Mouse (Mus musculus) T-cell, adult 2 months (primary cell): ENCODE measurements around the gene Gm17349.
"Not testable (repeated sequence)": the region's sequence is repeated elsewhere in the genome, so short reads cannot be mapped to it uniquely, and the experiment has no call there.

Experiments used
- DNase-seq: peaks from one replicate; pipeline ENCODE4 v3.0.0; 2022; ENCODE audit warnings: low spot score

Gene Gm17349

DNA sequence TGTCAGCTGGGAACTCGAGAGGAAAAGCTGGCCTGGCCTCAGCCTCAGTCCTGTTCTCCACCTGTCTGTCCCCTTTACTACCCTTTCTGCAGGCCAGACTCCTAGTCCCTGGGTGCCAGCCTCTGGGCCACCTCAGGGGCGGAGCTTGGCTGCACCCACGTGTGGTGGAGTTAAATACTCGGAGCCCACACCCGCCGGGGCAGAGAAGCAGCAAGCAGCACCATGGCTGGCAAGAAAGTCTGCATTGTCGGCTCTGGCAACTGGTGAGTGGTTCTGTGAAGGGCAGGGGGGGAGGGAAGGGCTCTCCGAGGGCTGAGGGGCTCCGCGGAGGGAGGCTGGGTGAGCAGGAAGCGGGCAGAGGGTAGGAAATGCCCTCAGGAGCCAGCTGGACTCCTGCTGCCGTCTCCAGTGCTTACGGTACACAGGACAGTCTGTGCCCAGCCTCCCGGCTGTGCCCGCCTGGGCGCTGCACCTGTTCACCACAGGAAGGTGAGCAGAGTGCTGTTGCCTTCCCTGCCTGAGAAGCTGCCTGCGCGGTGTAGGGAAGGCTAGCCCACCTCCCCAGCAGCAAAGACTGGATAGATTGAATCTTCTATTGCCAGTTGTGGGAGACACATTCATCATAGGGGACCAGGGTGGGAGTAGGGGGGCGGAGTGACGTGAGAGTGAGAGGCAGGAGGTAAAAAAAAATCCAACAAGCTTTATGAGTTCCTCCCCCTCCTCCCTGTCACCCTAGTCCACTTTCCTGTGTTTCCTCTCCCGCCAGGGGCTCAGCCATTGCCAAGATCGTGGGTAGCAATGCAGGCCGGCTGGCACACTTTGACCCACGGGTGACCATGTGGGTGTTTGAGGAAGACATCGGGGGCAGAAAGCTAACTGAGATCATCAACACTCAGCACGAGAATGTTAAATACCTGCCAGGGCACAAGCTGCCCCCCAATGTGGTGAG is 12.4 kb upstream of the Gm17349 start, which contains the start of gene Gpd1:
Gene Gpd1 (plus strand): TSS at position 130 of the 949 bp plus-strand sequence.
- DNase-seq = no peak

DNA sequence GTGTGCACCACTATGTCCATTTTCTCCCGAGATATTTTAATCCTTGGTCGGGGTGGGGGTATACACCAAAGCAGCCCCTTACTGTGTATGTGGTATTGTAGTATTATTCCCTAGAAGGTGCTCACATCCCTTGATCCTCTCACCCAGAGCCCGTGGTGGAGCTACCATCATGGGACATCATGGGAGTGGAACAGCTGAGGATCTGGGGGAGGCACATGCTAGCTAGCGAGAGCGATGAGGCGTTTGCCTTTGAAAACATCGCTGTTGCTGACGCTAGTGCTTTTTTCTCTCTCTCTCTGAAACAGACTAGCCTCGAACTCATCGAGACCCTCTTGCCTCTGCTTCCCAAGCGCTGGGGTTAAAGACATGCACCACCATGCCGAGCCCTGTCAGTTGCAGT is 11.5 kb upstream of the Gm17349 start:
- no peak for DNase-seq

DNA sequence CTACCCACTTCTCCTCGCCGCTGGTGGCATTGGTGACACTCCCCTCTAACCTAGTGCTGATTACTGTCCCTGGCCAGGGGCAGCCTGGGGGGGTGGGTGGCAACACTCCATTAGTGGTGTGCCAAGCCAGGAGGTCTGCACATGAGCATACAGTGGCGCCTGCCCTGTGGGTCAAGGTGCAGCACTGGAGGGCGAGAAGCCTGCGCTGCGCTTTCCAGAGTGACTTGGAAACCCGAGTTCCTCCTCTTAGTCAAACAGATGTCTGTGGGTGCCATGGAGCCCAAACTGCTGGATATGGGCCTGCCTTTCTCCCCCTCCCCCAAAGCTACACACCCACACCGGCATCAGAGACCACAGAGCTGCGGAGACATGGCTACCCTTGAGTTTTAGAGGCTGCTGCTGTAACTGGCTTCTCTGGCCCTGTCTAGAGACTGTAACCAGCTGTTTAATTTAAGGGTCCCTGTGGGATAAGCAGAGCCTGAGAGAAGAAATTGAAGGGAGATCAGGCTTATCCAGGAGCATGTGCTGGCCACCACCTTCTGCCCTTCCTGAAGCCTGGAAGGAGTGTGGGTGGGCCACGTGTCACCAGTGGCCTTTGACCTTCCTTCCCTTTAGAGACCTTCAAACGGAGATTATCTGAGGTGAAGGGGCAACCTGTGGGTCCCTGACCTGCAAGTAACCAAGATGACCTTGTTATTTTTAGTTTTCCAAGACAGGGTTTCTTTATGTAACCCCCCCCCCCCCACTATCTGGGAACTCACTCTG is 10.9 kb upstream of the Gm17349 start:
- no peak for DNase-seq

DNA sequence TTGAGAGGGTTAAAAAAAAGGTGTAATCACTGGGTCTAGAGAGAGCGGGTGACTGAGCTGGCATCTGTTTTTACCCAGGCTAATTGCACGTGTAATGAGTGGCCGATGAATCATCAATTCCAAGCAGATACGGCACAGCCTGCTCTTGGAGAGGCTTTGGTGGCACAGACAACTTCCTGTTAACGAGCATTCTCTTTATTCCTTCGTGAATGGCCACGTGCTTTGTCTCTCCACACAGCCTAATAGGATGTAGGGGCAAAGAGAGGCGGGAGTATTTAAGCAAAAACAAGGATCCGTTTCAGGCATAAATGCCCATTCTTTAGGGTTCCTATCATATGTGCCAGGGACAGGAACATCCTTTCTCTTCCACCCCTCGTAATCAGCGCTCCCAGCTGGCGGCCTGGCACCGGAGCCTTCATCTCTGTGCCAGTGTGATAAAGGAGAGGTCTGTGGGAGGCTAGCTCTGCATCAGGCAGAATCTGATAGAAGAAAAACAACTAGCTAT is 10.1 kb upstream of the Gm17349 start:
- DNase-seq = no peak

DNA sequence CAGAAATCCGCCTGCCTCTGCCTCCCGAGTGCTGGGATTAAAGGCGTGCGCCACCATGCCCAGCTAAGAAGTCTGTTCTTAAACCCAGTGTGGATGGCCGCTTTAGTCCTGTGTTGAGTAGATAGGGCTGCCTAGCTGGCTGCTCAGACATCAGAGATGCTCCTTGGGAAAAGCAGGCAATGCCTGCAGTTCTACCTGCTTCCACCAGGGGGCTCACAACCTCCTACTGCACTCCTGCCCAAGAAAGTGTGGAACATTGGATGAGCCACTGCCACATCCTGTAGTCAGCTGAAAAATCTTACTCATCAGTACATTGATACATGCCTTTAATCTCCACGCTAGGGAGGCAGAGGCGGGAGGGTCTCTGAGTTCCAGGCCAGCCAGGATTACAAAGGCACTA is 9.6 kb upstream of the Gm17349 start:
- peak; percentile 69 for DNase-seq

DNA sequence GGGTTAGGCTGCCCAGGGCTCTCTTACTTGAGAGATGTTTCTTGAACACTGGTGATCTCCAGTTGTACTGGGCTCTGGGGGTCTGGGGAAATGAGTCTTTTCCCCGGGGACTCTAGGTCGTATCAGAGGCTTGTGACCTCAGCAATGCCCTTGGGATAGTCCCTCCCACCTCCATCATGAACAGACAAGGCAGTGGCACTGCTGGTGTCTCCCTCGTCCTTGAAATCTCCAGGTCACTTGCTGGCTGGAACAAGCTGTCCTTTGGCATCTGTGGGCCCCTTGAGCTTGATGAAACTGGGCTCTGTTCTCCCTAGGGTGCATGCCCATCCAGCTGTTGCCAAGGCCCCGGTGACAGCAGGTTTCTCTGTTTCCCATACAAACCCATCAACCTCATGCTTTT is 8.9 kb upstream of the Gm17349 start:
- DNase-seq = no peak

DNA sequence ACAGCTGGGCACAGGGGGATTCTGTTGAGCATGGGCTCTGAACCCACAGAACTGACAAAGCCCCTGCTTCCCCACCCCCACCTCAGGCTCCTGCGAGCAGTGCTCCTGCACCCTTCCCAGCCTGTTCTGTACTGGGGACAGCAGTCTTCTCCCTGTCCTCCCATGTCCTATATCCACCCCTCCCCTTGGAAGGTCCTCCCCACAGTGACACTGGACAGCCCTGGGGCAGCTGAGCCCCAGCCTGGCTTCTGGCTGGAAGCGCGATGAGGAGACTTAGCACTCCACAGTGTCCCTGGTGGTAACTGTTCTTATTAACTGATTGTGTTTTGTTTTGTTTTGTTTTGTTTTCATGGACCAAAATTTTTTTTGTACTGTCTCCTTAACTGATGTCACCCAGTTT is 8.3 kb upstream of the Gm17349 start:
- DNase-seq = no peak

DNA sequence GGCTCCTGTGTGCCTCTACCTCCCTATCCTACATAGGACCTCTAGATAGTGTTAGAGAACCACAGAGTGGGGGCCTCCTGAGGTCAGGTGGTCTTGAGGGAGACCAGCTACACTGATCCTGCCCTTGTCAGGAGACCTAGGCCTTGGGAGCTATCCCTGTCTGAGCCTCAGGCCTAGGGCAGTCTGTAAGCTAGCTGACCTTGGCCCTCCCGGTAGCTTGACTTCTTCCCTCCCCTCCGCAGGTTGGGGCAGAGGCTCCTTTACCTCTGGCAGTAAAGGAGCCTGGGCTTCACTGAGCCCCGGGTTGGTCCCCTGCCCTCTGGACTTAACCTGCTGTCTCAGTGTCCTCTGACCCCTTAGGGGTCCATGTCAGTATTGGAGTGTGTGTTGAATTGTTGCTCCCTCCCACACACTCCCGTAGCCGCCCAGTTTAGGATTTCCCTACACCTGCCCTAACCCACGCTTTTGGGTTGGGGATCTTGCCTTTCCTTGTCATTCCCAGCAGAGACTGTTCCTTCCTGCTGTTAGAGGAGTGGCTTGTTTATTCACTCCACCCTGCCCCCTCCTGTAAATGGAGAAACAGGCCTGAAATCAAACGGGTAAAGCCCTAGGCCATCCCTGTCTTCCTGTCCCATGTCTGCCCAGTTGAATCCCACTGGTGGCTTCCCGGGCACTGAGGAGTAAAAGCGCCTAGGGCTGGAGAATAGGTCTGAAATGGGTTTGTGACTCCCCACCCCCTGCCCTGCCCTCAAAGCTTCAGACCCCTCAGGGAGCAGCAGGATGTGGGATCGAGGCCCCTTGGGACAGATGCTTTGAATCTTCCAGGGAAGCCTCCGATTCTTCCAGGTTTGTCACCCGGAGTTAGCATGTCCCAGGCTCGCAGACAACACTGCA is 7.6 kb upstream of the Gm17349 start:
- no peak for DNase-seq

DNA sequence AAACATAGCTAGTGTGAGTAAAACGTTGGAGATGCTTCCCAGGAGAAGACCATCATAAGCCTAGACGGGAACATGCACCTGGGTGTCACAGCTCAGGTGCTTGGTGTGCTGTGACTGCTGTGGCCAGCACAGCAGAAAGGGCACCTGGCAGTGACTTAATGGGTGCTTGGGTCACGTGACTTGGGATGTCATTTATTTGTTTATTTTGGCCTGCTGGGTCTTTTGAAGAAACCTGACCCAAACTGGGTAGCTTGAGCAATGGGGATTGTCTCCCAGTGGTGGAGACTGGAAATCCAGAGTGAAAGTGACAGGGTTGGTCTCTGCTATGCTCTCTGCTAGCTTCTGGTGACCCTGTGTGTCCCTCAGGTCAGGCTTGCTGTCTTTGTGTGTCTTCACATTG is 6.2 kb upstream of the Gm17349 start:
- DNase-seq = no peak

DNA sequence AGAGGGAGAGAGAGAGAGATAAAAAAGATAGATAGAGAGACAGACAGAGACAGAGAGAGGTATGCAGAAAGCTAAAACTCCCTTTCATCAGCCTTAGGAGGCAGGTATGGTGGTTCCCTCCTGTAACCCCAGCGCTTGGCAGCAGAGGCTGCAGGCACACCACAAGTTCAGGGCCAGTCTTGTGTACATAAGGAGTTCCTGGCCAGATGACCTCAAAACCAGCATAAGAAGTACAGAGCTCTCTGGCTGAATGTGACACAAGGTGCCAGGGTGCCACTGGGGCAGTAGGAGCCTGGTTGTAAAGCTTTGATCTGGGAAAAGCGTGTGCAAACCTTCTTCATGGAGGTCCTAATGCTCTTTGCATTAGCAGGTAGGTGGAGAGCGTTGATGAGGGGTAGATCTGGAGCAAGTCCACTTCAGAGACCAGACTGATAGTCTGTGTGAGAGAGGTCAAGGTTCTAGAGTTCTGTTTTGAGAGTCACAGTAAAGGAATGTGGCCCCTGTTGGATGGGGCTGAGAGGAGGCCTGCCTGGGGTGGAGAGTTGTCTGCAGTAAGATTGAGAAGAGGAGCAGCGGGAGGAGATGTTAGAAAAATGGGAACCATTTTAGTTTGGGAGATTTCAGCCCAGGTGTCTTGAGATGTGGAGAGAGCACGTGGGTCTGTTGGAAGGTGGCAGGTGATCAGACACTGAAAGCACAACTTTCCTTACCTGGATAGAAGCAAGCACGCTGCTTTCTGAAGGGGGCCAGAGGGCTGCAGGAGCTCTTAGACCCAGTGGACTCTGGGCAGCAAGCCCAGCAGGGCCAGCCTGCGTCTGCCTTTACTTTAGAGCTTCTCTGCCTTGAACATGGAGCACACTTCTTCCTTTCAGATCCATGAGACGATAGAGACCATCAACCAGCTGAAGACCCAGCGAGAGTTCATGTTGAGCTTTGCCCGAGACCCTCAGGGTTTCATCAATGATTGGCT is 5.2 kb upstream of the Gm17349 start:
- DNase-seq = no peak

DNA sequence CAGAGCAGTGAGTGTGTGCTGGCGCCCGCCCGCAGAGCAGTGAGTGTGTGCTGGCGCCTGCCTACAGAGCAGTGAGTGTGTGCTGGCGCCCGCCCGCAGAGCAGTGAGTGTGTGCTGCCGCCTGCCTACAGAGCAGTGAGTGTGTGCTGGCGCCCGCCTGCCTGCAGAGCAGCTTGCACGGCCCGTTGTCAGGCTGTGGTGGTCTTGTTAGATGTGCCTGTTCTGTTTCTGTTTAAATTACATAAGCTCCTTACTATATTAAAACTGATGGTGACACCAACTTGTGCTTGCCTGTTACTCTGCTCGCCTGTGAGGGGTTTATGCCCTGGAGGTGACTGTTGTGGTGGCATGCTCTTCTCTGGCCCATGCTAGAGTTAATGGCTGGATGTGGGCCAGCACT is 2.9 kb upstream of the Gm17349 start:
- no peak for DNase-seq

DNA sequence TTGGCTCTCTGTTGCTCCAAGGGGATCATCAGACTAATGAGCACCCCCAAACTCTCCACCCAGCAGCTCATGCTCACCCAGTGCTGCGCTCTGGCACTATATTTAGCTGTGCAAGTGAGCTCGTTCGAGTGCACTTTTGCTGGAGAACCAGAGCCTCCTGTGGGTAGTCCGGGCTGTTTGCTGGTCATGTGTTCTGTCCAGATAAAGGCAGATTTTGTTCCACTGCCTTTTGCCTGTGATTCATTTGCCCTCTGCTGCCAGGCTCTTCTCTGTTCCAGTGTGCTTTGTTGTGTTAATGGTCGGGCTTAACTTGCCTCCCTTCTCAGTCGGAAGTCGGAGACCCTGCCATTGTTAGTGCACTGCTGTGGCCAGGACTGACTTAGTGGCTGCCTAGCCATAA is 409 bp downstream of the Gm17349 start:
- no peak for DNase-seq

DNA sequence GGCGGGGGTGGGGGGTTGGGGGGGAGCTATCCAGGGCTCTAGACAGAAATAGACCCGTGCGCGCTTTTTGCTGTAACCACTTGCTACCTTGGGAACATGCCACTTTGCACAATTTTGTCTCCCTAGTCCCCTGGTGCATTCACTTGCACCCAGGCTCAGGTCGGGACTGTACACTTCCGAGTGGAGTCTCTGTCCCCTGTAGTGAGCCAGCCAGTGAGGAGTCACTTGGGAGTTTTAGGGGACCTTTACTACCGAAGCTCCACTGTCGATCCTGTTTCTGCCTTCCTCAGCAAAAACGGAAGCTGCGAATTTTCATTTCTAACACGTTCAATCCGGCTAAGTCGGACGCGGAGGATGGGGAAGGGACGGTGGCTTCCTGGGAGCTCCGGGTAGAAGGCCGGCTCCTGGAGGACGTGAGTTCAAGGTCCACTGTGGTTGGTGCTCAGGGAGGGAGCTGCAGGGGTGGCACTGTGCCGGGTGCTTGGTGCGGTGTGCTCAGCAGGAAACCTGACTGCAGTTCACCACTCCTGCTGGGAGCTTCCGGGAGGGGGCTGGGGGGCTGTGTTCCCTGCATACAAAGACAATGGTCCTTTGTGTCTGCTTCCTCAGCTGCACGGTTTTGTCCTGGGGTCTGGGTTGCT is 1.1 kb downstream of the Gm17349 start:
- no peak for DNase-seq

DNA sequence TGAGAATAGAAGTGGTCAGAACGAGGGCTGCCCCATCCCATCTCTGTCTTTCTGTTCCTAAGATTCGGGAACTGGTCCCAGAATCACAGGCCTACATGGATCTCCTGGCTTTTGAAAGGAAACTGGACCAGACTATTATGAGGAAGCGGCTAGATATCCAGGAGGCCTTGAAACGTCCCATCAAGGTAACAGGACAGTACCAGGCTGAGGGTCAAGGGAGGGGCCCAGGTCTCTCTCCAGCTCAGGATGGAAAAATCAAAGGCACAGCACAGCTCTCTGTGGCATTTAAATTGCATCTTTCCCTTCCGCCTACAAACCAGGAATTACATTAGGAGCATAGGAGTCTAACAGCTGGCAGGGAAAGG is 1.6 kb downstream of the Gm17349 start:
- DNase-seq = no peak

DNA sequence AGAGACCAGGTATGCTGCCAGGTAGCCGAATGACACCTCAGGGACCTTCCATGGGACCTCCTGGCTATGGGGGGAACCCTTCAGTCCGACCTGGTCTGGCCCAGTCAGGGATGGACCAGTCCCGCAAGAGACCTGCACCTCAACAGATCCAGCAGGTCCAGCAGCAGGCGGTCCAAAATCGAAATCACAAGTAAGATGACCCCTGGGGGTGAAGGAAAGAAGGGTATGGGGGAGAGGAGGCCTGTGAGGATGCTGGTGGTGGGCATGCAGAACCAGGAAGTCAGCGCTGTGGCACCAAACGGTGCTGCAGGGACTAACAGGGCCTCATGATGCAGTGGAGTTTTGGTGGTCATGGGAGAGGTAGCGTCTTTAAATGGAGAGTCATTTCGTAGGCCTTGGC is 2.2 kb downstream of the Gm17349 start:
- DNase-seq = no peak

DNA sequence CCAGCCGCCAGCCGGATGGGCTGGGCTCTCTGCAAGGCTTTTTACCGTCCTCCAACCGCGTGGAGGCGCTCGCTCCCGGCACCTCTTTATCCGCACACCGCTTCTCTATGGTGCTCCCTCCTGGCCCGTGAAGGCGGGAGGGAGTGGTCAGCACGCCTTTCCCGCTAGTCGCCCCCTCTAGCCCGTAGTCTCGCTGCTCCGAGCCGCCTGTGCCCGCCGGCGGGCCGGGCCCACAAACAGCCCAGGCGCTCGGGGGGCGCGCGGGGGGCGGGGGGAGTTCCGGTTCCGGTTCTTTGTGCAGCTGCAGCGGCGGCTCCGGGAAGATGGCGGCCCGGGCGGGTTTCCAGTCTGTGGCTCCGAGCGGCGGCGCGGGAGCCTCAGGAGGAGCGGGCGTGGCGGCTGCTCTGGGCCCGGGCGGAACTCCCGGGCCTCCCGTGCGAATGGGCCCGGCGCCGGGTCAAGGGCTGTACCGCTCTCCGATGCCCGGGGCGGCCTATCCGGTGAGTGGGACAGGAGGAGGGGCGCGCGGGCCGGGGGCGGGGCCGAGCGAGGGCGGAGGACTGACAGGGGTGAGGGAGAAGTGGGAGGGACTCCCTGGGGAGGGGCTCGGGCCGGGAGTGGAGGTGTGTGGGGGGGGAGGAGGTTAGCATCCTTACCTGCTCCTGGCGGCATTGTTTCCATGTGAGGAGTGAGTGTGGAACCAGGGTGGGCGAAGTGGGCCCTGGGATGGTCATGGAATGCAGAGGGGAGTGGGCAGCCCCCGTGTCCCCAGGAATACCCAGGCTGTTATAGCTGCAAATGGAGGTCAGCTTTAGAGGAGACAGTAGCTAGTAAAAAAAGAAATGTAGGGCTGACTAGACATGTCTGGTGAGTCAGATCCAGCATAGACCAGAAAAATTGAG is 3.0 kb downstream of the Gm17349 start, which contains the start of gene Smarcd1:
Gene Smarcd1 (plus strand): TSS at position 131 of the 902 bp plus-strand sequence.
- DNase-seq = peak; percentile 88

DNA sequence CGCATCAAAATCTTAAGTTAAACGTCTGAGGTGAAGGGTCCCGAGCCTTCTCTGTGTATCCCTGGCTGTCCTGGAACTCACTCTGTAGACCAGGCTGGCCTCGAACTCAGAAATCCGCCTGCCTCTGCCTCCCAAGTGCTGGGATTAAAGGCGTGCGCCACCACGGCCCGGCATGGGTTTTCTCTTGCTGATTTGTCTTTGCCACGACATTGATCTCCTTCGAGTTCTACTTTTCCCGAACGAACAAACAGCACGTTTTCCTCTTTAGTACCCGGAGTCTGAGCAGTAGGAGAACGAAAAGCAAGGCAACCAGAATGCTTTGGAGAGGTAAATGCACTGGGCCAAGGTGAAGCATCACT is 3.7 kb downstream of the Gm17349 start:
- not testable (repeated sequence) for DNase-seq

DNA sequence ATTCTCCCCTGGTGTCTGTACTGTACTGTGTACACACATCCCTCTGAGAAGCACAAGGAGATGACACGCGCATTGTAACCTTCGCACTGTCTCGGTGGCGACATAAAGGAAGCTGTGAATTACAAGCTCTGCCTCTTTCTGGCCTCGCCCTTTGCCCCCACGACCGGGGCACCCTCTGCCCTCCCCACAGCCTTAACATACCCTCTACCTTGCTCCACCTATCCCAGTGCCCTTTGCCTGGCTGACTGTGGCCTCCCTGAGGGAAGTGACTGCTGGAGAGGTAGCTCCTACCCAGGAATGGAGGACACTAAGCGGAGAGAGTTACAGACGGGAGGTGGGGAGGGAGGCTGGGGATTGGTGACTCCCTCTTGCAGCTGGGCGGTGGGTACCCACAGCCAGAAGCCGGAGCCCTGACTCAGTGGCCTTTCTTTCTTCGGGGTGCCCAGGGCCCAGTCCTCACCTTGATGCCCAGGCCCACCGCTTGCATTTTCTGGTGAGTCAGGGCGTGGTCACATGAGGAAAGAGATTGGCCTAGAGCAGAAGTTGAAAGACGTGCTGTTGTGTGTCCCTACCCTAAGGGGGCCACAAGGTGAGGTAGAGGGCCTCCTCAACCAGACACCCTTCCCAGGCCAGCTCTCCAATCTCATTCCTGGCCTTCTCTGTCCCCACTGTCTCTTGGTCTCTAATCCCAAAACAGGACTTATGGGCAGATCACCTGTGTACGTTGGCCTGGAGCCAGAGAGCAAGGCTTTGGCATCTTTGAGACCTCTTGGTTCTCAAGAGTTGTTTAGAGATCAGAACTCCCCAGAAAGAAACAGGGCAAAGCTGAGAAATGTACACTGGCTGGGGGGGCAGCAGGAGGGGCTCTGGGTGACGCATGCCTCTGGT is 4.8 kb downstream of the Gm17349 start:
- DNase-seq = no peak
